Mouse (Mus musculus) thymus, postnatal 4 days (tissue): ENCODE data around the gene Npvf.
A peak's percentile ranks its signal among the peaks of the same experiment; 100 is the strongest.
"Not testable (repeated sequence)": the region's sequence is repeated elsewhere in the genome, so short reads cannot be mapped to it uniquely, and the experiment has no call there.

Experiments used
- DNase-seq: peaks from one replicate; pipeline ENCODE4 v3.0.0; 2021

Gene Npvf

GRCm38 (mm10) chr6:50639656-50640055, 14.6 kb downstream of the Npvf start:
- DNase-seq: no peak

GRCm38 (mm10) chr6:50626170-50626569, 28.1 kb downstream of the Npvf start:
- DNase-seq: not testable (repeated sequence)

GRCm38 (mm10) chr6:50618273-50618672, 36.0 kb downstream of the Npvf start:
- not testable (repeated sequence) for DNase-seq

- DNase-seq: peak; percentile 79
These were observed 52.6 kb downstream of the Npvf start for GRCm38 (mm10) chr6:50601620-50602019.
